Mouse (Mus musculus) forelimb bud, embryonic 11.5 days (tissue): ENCODE results near the gene Cdt1.

ENCODE experiments used
- DNase-seq: peaks from one replicate; pipeline ENCODE4 v3.0.0-alpha.2; 2012; ENCODE audit warnings: low read depth, low spot score

Cdt1 gene

DNA sequence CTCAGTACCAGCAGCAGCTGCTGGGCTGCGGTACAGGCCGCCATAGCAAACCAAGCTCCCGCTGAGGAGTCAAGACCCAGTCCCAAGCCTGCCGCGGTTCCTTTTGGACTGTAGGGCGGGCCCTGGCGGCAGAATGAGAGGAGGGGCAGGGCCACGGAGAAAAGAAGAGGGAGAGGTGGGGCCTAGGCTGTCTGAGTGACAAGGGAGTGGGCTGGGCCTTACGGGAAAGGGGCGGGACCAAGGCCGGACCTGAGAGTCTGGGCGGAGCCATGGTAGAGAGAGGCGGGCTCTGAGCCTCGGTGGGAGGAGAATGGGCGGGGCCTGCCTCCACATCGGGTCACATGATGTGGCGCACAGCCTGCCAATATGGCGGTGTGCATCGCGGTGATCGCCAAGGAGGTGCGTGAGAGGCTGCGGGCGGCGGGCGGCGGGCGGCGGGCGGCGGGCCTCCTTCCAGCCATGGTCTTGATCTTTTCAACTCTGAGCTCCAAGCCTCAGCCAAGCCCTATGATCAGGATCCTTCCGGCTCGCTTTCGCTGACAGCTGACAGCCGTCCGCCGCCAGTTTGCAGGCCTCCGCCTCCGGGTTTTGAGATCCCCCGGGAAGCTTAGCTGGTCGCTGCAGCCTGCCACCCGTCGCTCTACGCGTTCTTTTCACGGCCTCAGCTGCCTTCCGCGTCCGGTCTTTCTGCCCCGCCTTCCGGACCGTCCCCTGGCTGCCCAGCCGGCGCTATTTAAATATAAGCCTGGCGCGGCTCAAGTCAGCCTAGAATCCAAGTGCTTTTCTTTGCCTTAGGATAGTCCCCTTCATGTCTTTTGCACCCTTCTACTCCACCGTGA is 43.7 kb downstream of the Cdt1 start, which contains the start of the genes Galns and Trappc2l:
Gene Galns (minus strand): TSS at position 169 of the 839 bp plus-strand sequence.
Gene Trappc2l (plus strand): TSS at position 346 of the 839 bp plus-strand sequence.
- peak; percentile 98 for DNase-seq

DNA sequence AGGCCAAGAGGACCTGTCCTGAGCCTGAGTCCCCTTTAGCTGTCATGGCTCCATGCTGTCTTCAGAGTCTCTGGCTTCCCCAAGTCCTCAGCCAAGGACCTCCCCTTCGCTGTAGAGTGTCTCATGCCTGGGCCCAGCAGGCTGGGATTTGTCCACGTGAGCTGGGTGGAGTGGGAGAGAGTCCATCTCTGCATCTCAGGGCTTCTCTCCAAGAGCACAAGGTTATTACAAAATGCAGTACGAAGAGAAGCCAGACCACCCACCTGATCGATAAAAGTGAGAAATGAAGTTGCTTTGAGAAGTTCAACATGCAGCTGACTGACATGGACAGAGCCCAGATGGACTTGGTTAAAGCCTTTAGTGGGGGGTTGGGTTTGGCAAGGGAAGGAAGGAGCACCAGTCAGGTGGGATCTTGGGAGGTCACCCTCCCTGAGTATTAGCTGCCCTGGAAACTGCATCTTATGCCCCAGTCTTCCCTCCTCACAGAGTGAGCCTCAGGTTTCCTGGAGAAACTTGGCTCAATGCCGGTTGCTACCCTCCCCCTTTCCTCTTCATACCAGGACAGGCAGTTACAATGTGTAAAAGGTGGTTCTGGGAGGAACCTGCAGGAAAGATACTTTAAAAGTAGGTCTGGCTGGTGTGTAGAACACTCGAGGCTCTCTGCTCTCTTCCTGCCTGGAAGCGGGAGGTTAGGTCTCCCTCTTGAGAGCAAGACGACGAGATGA is 48.5 kb downstream of the Cdt1 start:
- DNase-seq: no peak

DNA sequence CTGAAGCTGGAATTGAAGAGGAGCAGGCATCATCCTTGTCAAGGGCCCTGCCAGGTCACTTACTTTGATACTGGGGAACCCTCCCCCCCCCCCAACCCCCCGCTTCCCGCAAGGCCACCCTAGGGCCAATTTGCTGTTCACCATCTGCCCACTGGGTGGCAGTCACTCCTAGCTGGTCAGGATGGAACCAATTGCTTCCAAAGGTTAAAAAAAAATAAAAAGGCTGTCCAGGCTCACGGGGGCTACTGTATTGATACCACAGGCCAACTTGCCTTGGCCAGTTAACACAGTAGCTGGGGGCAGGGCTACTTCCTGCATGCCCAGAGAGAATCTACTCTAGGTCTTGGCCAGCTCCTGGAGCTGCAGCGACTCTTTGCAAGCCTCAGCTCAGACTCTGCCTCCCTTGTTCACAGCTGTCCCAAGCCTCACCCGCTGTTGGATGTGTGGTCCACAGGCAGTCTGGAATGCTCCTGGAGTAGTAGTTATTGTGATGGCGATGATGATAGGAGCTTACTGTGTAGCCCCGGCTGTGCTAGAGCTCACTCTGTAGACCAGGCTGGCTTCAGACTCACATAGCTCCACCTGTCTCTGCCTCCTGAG is 50.2 kb downstream of the Cdt1 start:
- peak; percentile 84 for DNase-seq

DNA sequence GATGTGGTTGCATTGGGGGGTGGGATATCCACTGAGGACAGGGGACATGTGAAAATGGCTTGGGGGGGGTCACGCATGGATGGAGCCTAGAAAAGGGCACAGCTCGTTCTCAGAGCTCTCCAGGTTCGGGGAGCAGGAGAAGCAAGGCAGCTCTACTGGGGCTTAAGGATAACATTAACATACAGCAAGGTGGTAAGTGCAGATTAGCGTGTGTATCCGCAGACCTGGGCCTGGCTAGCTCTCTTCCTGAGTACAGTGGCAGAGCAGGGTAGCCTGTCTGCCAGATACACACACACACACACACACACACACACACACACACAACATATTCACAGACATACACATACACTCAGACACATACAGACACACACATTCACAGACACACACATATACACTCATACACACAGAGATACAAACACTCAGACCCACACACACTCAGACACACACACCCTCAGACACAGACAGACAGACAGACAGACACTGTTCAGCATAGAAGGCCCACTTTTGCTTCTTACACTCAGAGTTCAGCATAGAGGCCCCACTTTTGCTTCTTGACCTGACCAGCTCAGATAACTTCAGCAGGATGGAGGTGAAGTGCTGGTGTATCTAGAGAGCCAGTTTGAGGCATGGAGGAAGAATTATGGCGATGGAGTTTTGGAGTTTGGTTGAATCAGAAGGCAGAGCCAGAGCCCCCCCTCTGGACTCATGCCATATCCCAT is 51.0 kb downstream of the Cdt1 start:
- DNase-seq: no peak

DNA sequence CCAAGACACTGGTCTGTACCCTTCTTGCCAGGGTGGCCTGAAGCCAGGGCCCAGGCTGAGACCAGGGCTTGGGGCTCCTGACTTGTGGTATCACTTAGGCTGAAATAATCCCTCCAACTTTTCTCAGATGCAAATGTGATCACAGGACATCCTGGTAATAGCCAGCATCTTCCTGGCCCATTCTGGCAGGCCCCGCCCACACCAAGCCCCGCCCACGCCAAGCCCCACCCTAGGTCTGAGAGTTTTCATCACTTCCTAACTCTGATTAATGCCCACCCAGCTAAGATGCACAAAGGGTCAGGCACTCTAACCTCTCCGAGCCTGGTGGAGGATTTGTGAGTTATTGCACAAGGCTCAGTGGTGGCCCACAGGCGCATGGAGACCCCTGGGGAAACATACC is 52.6 kb downstream of the Cdt1 start:
- DNase-seq: no peak

DNA sequence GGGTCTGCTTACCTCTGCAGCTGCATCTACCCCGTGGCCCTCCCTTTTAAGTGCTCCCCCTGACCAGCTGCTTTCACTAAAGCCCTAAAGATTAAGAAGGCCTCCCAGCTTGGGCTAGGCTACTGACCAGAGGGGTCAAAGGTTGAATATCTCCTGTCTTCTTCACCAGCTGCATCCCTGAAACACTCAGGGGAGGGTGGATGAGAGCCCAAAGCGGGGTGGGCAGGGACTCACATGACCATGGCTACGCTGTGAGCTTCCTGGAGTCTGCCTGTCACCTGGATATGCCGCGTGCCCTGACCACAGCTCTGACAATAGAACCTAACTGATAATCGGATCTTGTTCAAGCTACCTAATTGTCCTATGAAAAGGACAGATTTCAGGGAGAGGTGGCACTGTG is 54.9 kb downstream of the Cdt1 start, which contains the start of gene Pabpn1l:
Gene Pabpn1l (minus strand): TSS at position 13 of the 400 bp plus-strand sequence.
- DNase-seq: no peak
